Mouse (Mus musculus) kidney, embryonic 16.5 days (tissue): ENCODE results near the gene Suox. TPM values are rescaled to one million over a fixed set of nuclear protein-coding genes. Genes with fewer than 3 reads are reported as not detected.

Experiments used
- polyA plus RNA-seq: library from polyadenylated mRNA; unstranded; fragments of >200 nt; fragmentation: Nextera tagmentation; extraction: Ambion mirVana; gene quantifications from 2 replicates; pipeline ENCODE4 v1.2.1, GENCODE M21; 2015

The Suox gene
- polyA plus RNA-seq, 1 experiment from 2014 or later, result 16.3 TPM

Other genes with a start within 250 kb of the Suox start
- gene Smarcc2, start 214.8 kb downstream of the Suox start, polyA plus RNA-seq, result 64.5 and 75.9 TPM in 2 replicates
- gene Myl6, start 179.9 kb downstream of the Suox start, polyA plus RNA-seq, result 1,255 and 1,413 TPM in 2 replicates
- 4.2 and 5.7 TPM in 2 replicates for gene Myl6b, start 175.4 kb downstream of the Suox start, polyA plus RNA-seq
- gene Esyt1, start 148.2 kb downstream of the Suox start, polyA plus RNA-seq, result 23.2 and 24.2 TPM in 2 replicates
- 16.2 and 16.6 TPM in 2 replicates for gene Zc3h10, start 126.3 kb downstream of the Suox start, polyA plus RNA-seq
- 3,659 and 3,733 TPM in 2 replicates for gene Rpl41, start 124.8 kb downstream of the Suox start, polyA plus RNA-seq
- 200 and 203 TPM in 2 replicates for gene Pa2g4, start 108.1 kb downstream of the Suox start, polyA plus RNA-seq
- 11.5 and 12.8 TPM in 2 replicates for gene Erbb3, start 84.4 kb downstream of the Suox start, polyA plus RNA-seq
- 628 and 640 TPM in 2 replicates for gene Rps26, start 47.3 kb downstream of the Suox start, polyA plus RNA-seq
- 1.4 and 2.0 TPM in 2 replicates for gene Ikzf4, start 28.1 kb downstream of the Suox start, polyA plus RNA-seq
- gene Rab5b, start 22.2 kb upstream of the Suox start, polyA plus RNA-seq, result 84.4 and 86.0 TPM in 2 replicates
- 1.5 and 1.7 TPM in 2 replicates for gene Pmel, start 30.1 kb upstream of the Suox start, polyA plus RNA-seq
- gene Cdk2, start 31.0 kb upstream of the Suox start, polyA plus RNA-seq, result 100 and 105 TPM in 2 replicates
- gene Dgka, start 70.8 kb upstream of the Suox start, polyA plus RNA-seq, result 6.8 and 7.8 TPM in 2 replicates
- 40.0 and 40.3 TPM in 2 replicates for gene Pym1, start 73.8 kb upstream of the Suox start, polyA plus RNA-seq
- gene Mmp19, start 116.8 kb upstream of the Suox start, polyA plus RNA-seq, result 0.89 and 0.98 TPM in 2 replicates
- 63.2 and 64.9 TPM in 2 replicates for gene Dnajc14, start 130.0 kb upstream of the Suox start, polyA plus RNA-seq
- gene Tmem198b, start 130.3 kb upstream of the Suox start, polyA plus RNA-seq, result 19.3 and 22.9 TPM in 2 replicates
- gene Sarnp, start 143.3 kb upstream of the Suox start, polyA plus RNA-seq, result 194 and 198 TPM in 2 replicates
- gene Ormdl2, start 147.6 kb upstream of the Suox start, polyA plus RNA-seq, result 94.4 and 100 TPM in 2 replicates
- gene Gdf11, start 217.6 kb upstream of the Suox start, polyA plus RNA-seq, result 6.8 and 7.8 TPM in 2 replicates
- gene Cd63, start 226.9 kb upstream of the Suox start, polyA plus RNA-seq, result 775 and 850 TPM in 2 replicates
- gene Rdh5, start 248.8 kb upstream of the Suox start, polyA plus RNA-seq, result 17.7 and 20.5 TPM in 2 replicates
- gene Bloc1s1, start 250.0 kb upstream of the Suox start, polyA plus RNA-seq, result 227 and 234 TPM in 2 replicates